Mouse (Mus musculus) forebrain, embryonic 11.5 days (tissue): ENCODE data around the gene Robo2. TPM values are rescaled to one million over a fixed set of nuclear protein-coding genes. Genes with fewer than 3 reads are reported as not detected.
A peak's percentile ranks its signal among the peaks of the same experiment; 100 is the strongest.
"Not testable (repeated sequence)": the region's sequence is repeated elsewhere in the genome, so short reads cannot be mapped to it uniquely, and the experiment has no call there.

Experiments used
- ATAC-seq: fragments of 200-750 bp; cut with Nextera tagmentation; replicated peaks from 2 replicates; pipeline ENCODE4 v1.8.0; 2017; ENCODE audit warnings: moderate TSS enrichment; ENCODE audit not compliant: low FRiP score
- DNase-seq: peaks from one replicate; pipeline ENCODE4 v3.0.0-alpha.2; 2017; ENCODE audit warnings: low spot score
- H3K27ac ChIP-seq: fragments of 300-500 bp; sonication (generic); 2 replicates; pipeline ENCODE4 v1.5.1; 2014; ENCODE audit warnings: low read depth, low read length
- H3K27me3 ChIP-seq: fragments of 300-500 bp; sonication (generic); 2 replicates; pipeline ENCODE4 v1.6.1; 2014; ENCODE audit warnings: mild to moderate bottlenecking, low read length, mixed read lengths; ENCODE audit not compliant: control insufficient read depth, insufficient read depth
- H3K36me3 ChIP-seq: fragments of 300-500 bp; sonication (generic); 2 replicates; pipeline ENCODE4 v1.6.1; 2014; ENCODE audit warnings: mild to moderate bottlenecking, low read length, moderate library complexity, mixed read lengths; ENCODE audit not compliant: control insufficient read depth, insufficient read depth
- H3K4me1 ChIP-seq: fragments of 300-500 bp; sonication (generic); replicated peaks from 2 replicates; pipeline ENCODE4 v1.6.1; 2014; ENCODE audit warnings: low read length, mixed read lengths; ENCODE audit not compliant: control insufficient read depth, insufficient read depth
- H3K4me2 ChIP-seq: fragments of 300-500 bp; sonication (generic); 2 replicates; pipeline ENCODE4 v1.6.1; 2014; ENCODE audit warnings: low read depth, mild to moderate bottlenecking, low read length, moderate library complexity, mixed read lengths; ENCODE audit not compliant: severe bottlenecking
- H3K4me3 ChIP-seq: fragments of 300-500 bp; sonication (generic); 2 replicates; pipeline ENCODE4 v1.5.1; 2014; ENCODE audit warnings: low read depth, low read length
- H3K9ac ChIP-seq: fragments of 300-500 bp; sonication (generic); 2 replicates; pipeline ENCODE4 v1.6.1; 2014; ENCODE audit warnings: low read length
- H3K9me3 ChIP-seq: fragments of 300-500 bp; sonication (generic); 2 replicates; pipeline ENCODE4 v1.6.1; 2016; ENCODE audit warnings: low read length, mixed read lengths; ENCODE audit not compliant: control insufficient read depth
- WGBS: fragments of 180-500 bp; shearing (Covaris S2); extraction: QIAGEN DNeasy Blood & Tissue Kit; methylation state at CpG from one replicate; pipeline ENCODE4 v1.1.7; 2014; 5-methylcytosine and 5-hydroxymethylcytosine counted together
- polyA plus RNA-seq: library from polyadenylated mRNA; unstranded; fragments of >200 nt; fragmentation: Nextera tagmentation; extraction: Ambion mirVana; gene quantifications from 2 replicates; pipeline ENCODE4 v1.2.1, GENCODE M21; 2014

Robo2 gene
- polyA plus RNA-seq, 1 experiment from 2014 or later: 33.7 TPM

DNA sequence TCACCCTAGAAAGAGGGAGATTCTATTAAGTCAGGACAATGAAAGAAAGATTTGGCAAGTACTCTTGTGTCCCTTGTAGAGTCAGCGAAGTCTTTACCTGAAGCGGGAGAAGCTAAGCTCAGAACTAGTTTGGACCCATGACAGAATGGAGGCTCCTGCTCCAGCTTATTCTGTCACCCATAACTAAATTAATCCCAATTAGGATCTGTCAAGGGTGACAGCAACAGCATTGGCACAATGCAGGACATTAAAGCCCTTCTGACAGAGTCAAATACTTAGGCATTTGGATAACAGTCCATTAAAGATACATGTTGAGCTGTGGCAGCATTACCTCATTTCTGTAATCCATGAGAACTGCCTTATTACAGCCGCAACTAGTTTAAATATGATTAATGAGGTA lies 298.5 kb downstream of the Robo2 start:
- no peaks in the 10 kb centered on the region for H3K4me1 ChIP-seq
- WGBS: 59% methylated on average over 3 of the region's 3 CpGs
- no peaks in the 10 kb centered on the region for H3K9me3 ChIP-seq
- no peak overlapping the region for H3K27ac ChIP-seq
- peak; percentile 51; the same call in 1 of the 2 replicates for ATAC-seq
- H3K4me3 ChIP-seq: no peak overlapping the region
- no peak overlapping the region for H3K9ac ChIP-seq
- no peaks in the 10 kb centered on the region for H3K36me3 ChIP-seq
- no peak overlapping the region for H3K4me2 ChIP-seq
- DNase-seq: no peak
- no peaks in the 10 kb centered on the region for H3K27me3 ChIP-seq

DNA sequence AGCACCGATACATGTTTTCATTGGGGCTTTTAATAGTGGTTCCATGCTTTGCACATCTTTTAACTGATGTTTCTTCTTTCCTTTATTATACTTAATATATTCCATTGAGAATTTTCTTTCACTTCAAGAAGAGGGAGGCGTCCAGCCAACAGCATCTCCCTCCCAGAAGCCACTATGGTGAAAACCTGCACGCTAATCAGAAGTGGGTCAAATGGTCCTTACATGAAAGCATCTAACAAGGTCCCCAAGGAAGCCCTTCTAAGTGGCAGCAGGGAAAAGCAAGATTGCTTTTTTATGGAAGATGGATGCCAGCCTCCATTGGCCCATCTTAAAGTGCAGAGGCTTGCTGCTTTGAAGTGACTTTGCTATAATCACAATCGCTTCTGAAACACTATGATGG lies 300.5 kb downstream of the Robo2 start:
- no peak overlapping the region for H3K4me2 ChIP-seq
- no peak for DNase-seq
- 90% methylated on average over 4 of the region's 4 CpGs for WGBS

DNA sequence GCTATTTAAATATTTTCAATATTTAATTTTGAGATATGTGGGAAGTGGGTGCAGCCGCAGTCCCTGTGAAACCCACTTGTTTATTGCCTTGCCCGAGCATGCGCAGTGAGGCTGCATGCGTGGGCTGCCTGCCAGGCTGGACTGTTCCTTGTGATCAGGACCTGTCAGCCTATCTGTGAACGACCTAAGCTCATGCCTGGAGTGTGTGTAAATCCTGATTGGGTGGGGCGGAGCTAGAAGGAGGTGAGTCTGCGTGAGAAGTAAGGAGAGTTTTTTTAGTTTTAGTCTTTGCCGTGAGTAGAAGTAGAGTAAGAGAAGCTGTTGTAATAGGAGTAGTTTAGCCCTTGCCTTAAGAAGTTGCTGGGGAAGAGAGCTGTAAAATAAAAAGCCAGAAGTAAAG lies 307.2 kb downstream of the Robo2 start:
- not testable (repeated sequence) for H3K4me1 ChIP-seq, DNase-seq, H3K36me3 ChIP-seq, H3K9me3 ChIP-seq, H3K27me3 ChIP-seq, H3K27ac ChIP-seq, H3K4me3 ChIP-seq, ATAC-seq, H3K4me2 ChIP-seq, H3K9ac ChIP-seq
- 83% methylated on average over 8 of the region's 8 CpGs for WGBS

More for the DNA sequence above, 300.5 kb downstream of the Robo2 start:
- no peak overlapping the region for H3K9ac ChIP-seq
- no peak for ATAC-seq
- H3K36me3 ChIP-seq: no peaks in the 10 kb centered on the region
- no peaks in the 10 kb centered on the region for H3K4me1 ChIP-seq
- H3K4me3 ChIP-seq: no peak overlapping the region
- H3K27ac ChIP-seq: no peak overlapping the region
- H3K9me3 ChIP-seq: no peaks in the 10 kb centered on the region
- no peaks in the 10 kb centered on the region for H3K27me3 ChIP-seq

DNA sequence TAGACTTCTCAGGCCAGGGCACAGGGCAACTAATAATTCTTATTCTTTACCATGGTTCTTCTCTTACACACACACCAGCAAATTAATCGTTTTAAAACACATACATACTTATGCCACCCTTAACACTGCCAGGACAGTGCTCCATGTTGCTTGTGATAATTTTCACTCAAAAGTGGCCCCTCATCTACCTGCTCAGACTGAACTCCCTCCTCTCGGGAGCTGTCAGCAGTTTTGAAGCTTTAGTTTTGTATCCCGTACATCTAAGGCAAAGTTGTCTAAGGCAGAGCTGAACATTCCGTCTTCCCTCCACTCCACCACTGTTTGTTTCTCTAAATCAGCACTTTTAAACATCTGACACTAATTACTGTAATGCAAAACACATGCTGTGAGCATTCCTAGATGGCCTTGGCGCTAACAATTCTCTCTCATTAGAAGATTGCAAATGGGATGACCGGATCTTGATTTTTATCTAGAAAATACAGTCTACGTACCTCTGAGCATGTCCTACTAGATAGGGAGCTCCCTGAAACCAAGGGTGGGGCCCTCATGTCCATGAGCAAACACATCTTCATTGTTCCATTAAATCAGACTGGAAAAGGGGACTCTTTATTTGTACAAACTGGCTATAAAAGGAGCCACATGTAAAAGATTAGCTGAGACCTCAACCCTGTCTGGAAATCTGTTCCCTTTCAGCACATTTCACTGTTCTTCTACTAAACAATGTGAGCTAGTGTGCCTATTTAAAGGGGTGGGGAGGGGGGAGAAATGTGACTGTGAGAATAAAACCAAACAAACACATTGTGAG lies 318.4 kb downstream of the Robo2 start:
- Histone ChIP-seq H3K9me3 (no peaks in the 10 kb centered on the region), H3K36me3 (no peaks in the 10 kb centered on the region), H3K4me1 (no peaks in the 10 kb centered on the region), H3K4me3 (no peak overlapping the region), H3K27me3 (no peaks in the 10 kb centered on the region), H3K4me2 (no peak overlapping the region), H3K9ac (no peak overlapping the region), H3K27ac (no peak overlapping the region)
- DNase-seq (no peak), ATAC-seq (no peak)
- 68% methylated on average over 7 of the region's 7 CpGs for WGBS

DNA sequence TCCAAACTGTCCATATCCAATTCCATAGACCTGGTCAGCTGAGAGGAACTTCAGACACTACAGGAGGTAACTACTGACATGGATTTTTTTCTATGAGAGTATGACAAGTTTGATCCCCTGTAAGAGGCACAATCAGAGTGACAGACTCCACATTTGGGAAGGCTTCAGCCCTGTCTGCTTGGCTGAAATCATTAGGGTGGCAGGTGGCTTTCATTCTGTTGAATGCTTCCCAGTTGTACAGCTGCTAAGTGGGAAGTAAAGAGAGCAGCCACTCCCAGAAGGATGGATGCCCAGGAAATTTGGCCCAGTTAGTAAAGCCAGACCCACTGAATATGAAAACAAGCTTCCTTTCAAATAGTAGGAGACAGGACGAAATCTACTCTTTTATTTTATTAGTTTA lies 321.7 kb downstream of the Robo2 start:
- no peak for ATAC-seq
- no peak for DNase-seq
- H3K4me1 ChIP-seq: no peaks in the 10 kb centered on the region
- H3K9ac ChIP-seq: no peak overlapping the region
- H3K4me3 ChIP-seq: no peak overlapping the region
- no peaks in the 10 kb centered on the region for H3K36me3 ChIP-seq
- no peaks in the 10 kb centered on the region for H3K27me3 ChIP-seq
- no peak overlapping the region for H3K27ac ChIP-seq
- no peak overlapping the region for H3K4me2 ChIP-seq
- H3K9me3 ChIP-seq: no peaks in the 10 kb centered on the region
- 76% methylated on average over 1 of the region's 1 CpGs for WGBS

DNA sequence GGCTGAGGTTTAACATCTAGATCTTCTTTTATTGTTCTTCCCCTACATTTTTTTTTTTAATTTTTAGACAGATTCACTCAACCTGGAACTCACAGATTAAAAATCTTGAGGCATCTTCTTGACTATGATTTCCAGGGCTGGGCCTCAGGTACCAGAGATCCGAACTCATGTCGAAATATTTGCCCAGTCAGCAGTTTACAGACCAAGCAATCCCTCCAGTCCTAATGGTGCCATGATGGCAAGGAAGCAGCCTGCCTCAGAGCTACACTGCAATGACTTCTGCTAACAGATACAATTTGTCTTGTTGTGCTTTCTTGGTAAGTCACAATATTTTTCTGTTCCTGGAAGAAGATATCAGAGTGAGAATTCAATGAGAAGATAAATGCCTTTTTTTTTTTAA lies 327.4 kb downstream of the Robo2 start:
- no peaks in the 10 kb centered on the region for H3K36me3 ChIP-seq

DNA sequence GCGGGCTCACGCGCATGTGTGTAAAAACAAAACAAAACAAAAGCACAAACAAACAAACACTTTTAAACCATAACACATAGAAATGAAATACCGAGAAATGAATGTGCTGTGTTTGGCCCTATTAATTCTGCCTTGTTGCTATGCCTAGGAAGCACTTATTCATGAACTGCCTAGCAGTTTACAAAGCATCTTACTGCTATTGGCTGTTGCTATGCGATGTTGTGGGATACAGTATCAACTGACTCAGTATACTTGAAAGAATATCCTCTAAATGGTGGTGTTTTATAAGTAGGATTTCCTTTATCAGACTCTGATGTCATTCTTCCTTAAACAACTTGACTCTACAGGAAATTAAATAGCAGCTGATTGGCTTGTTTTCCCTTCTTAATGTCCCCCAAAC lies 339.0 kb downstream of the Robo2 start:
- no peaks in the 10 kb centered on the region for H3K36me3 ChIP-seq
- no peaks in the 10 kb centered on the region for H3K4me1 ChIP-seq
- no peaks in the 10 kb centered on the region for H3K9me3 ChIP-seq
- no peak overlapping the region for H3K4me2 ChIP-seq
- DNase-seq: no peak
- no peak for ATAC-seq
- H3K4me3 ChIP-seq: no peak overlapping the region
- WGBS: 96% methylated on average over 5 of the region's 5 CpGs
- no peaks in the 10 kb centered on the region for H3K27me3 ChIP-seq
- H3K9ac ChIP-seq: no peak overlapping the region
- H3K27ac ChIP-seq: no peak overlapping the region

More for the DNA sequence above, 327.4 kb downstream of the Robo2 start:
- H3K27ac ChIP-seq: no peak overlapping the region
- H3K9ac ChIP-seq: no peak overlapping the region
- H3K27me3 ChIP-seq: no peaks in the 10 kb centered on the region
- H3K4me3 ChIP-seq: no peak overlapping the region
- H3K4me1 ChIP-seq: no peaks in the 10 kb centered on the region
- ATAC-seq (no peak), DNase-seq (no peak)
- no peak overlapping the region for H3K4me2 ChIP-seq
- no peaks in the 10 kb centered on the region for H3K9me3 ChIP-seq
- WGBS: 95% methylated on average over 2 of the region's 2 CpGs

DNA sequence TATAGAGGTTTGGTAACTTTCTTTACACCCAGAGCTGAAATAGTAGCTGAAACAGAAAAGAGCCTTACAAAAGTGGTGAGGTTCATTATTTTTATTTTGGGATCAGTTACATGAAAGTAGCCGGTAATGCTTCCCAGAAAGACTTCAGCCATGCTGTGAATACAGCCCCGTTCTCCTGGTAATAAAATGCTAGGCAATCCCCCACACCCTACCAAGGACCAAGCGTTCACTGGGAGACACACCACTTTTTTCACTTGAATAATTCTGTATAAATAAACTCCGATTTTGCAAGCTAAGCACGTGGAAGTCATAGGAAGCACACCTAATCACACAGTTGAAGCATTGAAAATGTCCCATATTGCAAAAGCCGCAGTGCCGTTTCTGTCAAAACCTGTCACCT lies 341.0 kb downstream of the Robo2 start:
- DNase-seq: no peak
- peak; percentile 53; the same call in 1 of the 2 replicates for ATAC-seq

DNA sequence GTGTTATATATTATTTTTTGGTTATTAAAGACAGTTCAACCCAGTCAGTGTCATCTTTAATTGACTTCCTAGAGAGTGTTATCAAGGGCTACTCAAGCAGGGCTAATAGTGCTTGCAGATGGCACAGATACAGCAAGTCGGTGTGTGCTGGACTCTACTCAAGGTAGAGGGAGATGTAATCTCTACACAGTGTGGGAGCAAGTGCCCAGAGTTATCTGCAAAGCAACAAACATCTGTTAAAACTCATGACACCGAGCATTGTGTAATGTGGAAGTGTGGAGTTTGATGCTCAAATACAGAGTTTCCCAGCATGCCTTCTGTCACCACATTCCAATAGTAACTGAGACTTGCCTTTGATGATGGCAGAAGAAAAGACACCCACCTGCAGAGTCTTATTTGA lies 345.7 kb downstream of the Robo2 start:
- Histone ChIP-seq H3K4me3 (no peak overlapping the region), H3K36me3 (no peaks in the 10 kb centered on the region), H3K9me3 (no peaks in the 10 kb centered on the region), H3K4me2 (no peak overlapping the region), H3K27me3 (no peaks in the 10 kb centered on the region), H3K27ac (no peak overlapping the region), H3K9ac (no peak overlapping the region), H3K4me1 (no peaks in the 10 kb centered on the region)
- DNase-seq (no peak), ATAC-seq (0 out of 2 replicates have a peak, but pooled peaks have one; percentile 27)
- 80% methylated on average over 2 of the region's 2 CpGs for WGBS

More for the DNA sequence above, 341.0 kb downstream of the Robo2 start:
- H3K4me1 ChIP-seq: no peaks in the 10 kb centered on the region
- H3K36me3 ChIP-seq: no peaks in the 10 kb centered on the region
- H3K27me3 ChIP-seq: no peaks in the 10 kb centered on the region
- H3K27ac ChIP-seq: no peak overlapping the region
- no peak overlapping the region for H3K9ac ChIP-seq
- no peak overlapping the region for H3K4me3 ChIP-seq
- 61% methylated on average over 7 of the region's 7 CpGs for WGBS
- H3K4me2 ChIP-seq: no peak overlapping the region
- no peaks in the 10 kb centered on the region for H3K9me3 ChIP-seq
